Mouse (Mus musculus): ENCODE data around the gene Ube2z. TPM values are rescaled to one million over a fixed set of nuclear protein-coding genes. Genes with fewer than 3 reads are reported as not detected.

Ube2z gene
- total RNA-seq, 2 experiments from 2014 or later, result 68.1 to 72.8 TPM

DNA sequence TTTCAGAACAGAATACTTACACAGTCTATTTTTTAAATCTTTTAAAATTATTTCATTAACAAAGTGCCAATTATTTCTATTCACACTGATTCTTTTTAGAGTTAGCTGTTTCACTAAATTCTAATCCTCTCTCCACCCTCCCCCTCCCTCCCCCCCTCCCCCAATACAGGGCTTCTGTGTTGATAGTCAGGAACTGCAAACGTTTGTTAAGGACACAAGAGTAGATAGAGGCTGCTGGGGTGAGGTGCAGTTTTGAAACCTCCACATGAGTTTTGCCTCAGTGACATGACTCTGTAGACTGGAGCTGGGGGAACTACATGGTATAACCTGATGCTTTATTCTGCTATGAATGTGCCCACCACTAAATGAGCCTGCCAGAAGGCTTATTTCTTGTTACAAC is 56.4 kb downstream of the Ube2z start:
- intact Hi-C loops (cut with DNase I), result no loop called here
- DNase-seq, result no peak

DNA sequence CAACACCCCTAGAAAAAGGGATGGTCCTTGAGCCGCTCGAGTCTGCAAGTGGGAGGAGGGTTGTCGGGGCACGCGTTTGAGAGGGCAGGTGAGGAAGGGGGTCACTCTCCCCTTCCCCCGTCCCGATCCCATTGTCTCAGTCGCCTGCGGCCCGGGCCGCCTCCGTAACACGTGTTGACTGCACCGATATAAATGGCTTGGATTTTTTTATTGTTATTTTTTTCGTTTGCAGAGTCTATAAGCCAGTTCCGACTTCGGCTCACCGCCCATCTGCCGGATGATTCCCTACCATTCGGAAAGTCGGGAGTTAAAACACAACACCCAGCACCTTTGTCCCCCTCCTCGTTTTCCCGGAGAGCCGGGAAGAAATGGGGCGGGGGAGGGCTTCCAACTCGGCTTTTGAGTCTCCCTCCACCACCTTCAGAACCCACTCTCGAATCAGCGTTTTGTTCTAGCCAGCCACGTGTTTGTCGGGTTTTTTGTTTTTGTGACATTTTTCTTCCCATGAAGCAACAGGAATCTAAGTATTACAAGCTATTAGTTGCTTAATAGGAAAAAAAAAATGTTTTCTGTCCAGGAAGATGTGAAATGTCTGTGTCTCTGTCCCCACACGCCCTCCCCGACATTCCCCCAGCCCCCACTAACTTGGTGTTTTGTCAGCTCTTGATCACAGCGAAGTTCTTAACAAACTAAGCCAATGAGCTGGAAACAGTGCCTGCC is 57.5 kb downstream of the Ube2z start:
- no peak for DNase-seq
- intact Hi-C loops (cut with DNase I), result no loop called here

DNA sequence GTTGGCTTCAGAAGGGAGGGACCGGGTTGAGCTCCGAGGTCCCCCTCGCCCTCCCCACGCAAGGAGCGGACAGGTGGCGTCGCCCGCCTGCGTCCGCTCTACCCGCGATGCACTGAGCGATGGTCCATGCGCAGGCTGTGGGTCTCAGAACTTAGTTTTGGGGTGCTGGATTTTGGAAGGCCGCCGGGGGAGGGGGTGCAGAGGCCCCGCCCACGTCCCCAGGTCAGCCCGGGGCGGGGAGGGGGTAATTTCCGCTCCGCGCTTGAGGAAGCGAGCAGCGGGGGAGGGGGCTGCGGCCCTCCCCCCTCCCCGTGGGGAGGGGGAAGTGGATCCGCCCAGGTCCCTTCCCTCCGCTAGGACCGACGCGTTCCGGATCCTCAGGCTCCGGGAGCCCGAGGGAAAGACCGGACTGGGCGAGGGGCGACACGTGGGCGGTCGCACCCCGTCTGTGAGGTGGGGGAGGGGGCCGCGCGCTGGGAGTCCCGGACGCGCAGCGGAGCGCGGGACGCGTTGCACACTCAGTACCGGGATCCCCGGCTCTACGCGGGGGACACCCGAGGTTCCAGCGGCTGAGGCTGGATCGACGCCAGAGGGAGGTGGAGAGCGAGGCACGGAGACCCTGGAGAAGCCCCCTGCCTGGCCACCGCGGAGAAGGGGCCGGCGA is 58.2 kb downstream of the Ube2z start:
- peak; percentile 48 for DNase-seq
- intact Hi-C loops (cut with DNase I), result no loop called here

DNA sequence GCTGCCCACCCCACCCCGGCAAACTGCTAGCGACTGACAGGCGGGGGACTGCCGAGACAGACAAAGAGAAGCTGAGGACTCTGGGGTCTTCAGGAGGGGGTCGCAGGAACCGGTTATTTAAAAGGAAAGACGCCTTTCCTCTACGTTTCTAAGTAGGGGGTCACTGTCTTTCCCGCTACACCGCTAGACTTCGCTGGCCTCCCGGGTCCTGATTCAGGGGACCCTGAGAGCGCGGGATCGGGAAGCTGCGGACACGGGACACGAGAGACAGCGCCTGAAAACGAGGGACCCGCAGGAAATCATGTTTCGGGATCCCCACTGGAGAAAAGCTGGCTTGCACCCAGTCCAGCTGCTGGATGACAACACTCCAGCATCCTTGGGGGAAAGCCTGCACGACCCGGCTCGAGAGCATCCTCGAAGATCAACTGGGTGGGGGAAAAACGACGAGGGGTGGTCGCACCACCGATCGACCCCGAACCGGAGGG is 58.8 kb downstream of the Ube2z start:
- intact Hi-C loops (cut with DNase I), result no loop called here
- peak; percentile 21 for DNase-seq

DNA sequence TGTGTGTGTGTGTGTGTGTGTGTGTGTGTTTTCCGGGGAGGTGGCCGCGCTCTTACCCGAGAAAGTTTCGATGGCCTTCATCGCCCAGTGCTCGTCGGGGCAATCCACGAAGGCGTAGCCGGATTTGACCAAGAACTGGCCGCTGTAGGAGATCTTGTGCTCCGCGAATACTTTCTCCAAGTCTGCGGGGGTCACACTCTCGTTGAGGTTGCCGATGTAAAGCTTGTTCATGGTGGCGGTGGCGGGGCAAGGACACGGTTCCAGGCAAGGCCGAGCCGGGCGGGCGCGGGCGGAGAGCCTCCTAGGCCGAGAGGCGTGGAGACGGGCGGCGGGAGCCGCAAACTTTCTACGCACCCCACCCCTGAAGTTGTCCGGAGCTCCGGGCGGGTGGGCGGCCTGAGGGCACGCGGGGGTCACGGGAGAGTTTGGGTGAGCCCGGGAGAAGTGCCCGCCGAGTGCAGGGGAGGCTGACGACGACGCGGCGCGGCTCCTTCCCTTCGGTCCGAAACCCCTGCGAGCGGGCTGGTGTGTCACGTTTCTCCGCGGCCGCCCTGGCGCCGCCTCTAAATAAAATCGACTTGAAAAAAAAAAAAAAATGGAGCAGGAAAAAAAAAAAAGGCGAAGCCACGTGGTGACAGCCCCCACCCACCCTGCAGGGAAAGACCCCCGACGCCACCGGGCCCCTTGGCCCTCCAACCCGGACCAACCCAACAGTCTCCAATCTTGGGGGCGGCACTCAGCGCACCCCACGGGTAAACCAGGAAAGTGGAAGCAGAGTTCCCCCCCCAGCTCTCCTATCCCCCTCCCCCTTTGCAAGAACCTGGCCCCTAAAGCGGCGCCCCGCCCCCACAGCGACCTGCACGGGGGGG is 59.6 kb downstream of the Ube2z start, which contains the start of gene Igf2bp1:
Igf2bp1 (minus strand) TSS at position 538 of the 869 bp plus-strand sequence.
- intact Hi-C loops (cut with DNase I), result no loop called here
- DNase-seq, result peak; percentile 24

DNA sequence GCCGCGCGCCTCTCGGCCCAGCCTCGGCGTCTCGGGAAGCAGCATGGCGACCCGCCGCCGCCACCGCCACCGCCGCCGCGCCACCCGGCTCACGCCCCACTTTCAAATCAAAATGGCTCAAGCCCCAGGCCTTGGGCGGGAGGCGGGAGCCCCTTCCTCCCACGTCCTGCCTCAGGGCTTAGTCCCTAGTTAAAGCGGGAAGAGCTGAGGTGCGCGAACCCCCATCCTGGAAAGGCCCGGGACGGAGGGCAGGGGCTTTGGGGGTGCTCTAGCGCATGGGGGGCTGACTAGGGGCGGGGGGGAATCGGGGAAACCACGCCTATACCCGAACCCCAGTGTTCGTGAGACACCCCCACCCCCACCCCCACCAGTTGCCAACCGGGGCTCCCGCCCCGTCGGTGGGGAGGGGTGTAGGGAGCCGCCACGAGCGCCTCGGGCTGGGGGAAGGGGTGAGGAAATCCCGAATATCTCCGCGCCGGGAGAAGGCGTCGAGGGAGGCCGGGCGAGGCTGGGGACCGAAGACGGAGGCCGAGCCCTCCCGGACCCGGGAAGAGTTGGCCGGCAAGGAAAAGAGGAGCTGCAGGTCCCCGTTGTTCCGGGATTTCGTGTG is 60.3 kb downstream of the Ube2z start:
- intact Hi-C loops (cut with DNase I), result no loop called here
- DNase-seq, result peak; percentile 27

DNA sequence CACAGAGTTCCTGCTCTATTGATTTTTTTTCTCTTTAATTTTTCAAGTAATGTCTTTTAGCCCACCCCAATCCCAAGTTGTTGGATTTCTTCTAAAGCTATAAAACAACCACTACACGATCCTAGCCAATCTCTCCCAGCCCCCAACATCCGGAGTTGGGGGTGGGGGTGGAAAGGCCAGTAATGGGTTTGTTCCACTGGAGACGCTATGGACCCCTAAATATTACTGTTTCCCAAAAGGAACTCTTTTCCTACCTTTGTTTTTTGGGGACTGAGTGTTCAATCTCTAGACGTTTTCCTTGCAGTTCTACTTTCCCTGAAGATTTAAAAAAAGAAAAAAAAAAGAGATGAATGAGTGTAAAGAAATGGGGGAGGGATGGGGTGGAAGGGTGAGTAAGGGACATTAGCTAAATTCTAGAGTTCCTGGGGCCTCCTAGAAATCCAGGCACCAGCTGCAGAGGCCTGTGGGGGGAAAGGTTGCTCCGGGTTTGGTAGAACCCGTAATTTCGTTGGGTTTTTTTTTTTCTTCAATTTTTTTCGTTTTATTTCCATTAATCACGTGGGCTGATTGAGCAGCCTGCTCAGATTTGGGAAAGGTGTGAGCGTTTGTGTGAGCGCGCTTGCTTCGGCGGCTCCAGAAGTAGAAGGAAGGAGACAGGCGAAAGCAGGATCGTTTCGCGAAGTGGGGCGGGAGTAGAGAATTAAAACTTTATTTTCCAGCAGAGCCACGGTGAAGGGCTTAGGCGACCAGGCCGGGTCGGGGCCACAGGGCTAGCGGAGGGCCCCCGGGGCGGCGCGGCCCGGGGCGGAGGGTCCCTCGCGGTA is 61.0 kb downstream of the Ube2z start:
- no peak for DNase-seq
- intact Hi-C loops (cut with DNase I), result no loop called here

DNA sequence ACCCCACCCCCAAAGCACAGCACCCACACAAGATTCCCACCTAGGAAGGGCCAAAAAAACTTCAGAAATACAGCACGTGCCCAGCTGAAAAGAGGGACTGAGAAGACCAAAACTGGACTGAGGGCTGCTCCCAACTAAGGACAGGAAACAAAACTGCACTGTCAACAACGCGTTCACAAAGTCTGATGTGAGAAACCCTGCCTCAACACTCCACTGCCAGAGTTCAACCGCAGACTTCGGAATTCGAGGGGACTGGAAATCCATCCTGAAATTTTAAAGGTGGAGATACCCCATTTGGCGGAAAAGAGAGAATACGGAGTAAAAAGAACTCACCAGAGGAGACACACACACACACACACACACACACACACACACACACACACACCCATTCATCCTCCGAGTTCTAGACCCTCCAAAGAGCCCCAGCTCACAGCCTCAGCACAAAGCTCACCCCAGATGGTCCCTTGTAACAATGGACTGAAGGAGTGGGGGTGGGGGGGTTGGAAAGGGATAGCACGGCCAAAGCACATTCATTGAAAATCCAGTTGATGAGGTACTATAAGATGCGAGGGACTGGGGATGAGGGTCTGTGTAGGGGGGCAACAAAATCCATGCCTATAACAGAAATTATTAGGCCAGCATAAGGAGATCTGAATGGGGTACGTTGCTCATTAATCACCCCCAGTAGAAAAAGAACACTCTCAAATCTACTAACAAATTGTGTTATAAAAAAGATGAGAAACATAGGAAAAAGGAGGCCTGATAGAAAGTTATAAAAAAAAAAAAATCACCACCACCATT is 61.9 kb downstream of the Ube2z start:
- no peak for DNase-seq
- intact Hi-C loops (cut with DNase I), result no loop called here

Other genes starting within 250 kb of the Ube2z start
- 1 to 10 TPM; 2.4 to 3.1 TPM for gene Phospho1, start 240.9 kb downstream of the Ube2z start, total RNA-seq (2021)
- 1 to 10 TPM in 1 of 2 experiments, under 1 TPM in 1; 0.72 to 1.8 TPM for gene Gngt2, start 228.2 kb downstream of the Ube2z start, total RNA-seq (2021)
- gene Abi3, start 222.9 kb downstream of the Ube2z start, total RNA-seq (2021), result 1 to 10 TPM; 1.5 to 1.9 TPM
- gene B4galnt2, start 150.5 kb downstream of the Ube2z start, total RNA-seq (2021), result not detected
- 1 to 10 TPM; 2.6 to 3.5 TPM for gene Igf2bp1, start 59.4 kb downstream of the Ube2z start, total RNA-seq (2021)
- not detected for gene Gip, start 40.8 kb downstream of the Ube2z start, total RNA-seq (2021)
- 10 to 100 TPM; 88.0 to 94.0 TPM for gene Snf8, start 30.5 kb downstream of the Ube2z start, total RNA-seq (2021)
- 100 to 1,000 TPM; 349 to 390 TPM for gene Atp5g1, start 10.3 kb upstream of the Ube2z start, total RNA-seq (2021)
- not detected for gene Calcoco2, start 46.6 kb upstream of the Ube2z start, total RNA-seq (2021)
- under 1 TPM; 0.28 to 0.32 TPM for gene Ttll6, start 68.4 kb upstream of the Ube2z start, total RNA-seq (2021)
- not detected for gene Hoxb13, start 128.9 kb upstream of the Ube2z start, total RNA-seq (2021)
- gene Hoxb9, start 206.1 kb upstream of the Ube2z start, total RNA-seq (2021), result not detected
- not detected for gene Hoxb8, start 216.5 kb upstream of the Ube2z start, total RNA-seq (2021)
- gene Hoxb7, start 221.2 kb upstream of the Ube2z start, total RNA-seq (2021), result not detected
- gene Hoxb6, start 227.1 kb upstream of the Ube2z start, total RNA-seq (2021), result not detected
- not detected for gene Hoxb5, start 237.9 kb upstream of the Ube2z start, total RNA-seq (2021)

Measured in left cerebral cortex, postnatal 4 days (tissue).